Mouse (Mus musculus): Measurements from ENCODE around the gene Samd4. TPM values are rescaled to one million over a fixed set of nuclear protein-coding genes. Genes with fewer than 3 reads are reported as not detected.

The Samd4 gene
- polyA plus RNA-seq, 1 experiment from 2014 or later: 6.3 TPM

- Histone ChIP-seq H3K4me3 (ENCODE audit: low read depth, low read length) (peak overlapping the region; percentile 67), H3K9me3 (ENCODE audit: low read length) (no peaks in the 10 kb centered on the region), H3K36me3 (ENCODE audit: insufficient read depth, low read length) (no peaks in the 10 kb centered on the region), H3K27me3 (replicated peaks; ENCODE audit: insufficient read depth, low read length) (no peaks in the 10 kb centered on the region), H3K4me2 (replicated peaks; ENCODE audit: low read depth, low read length) (peak overlapping the region; percentile 97), H3K27ac (ENCODE audit: low read length) (peak overlapping the region; percentile 79), H3K9ac (replicated peaks; ENCODE audit: low read depth) (peak overlapping the region; percentile 48), H3K4me1 (ENCODE audit: insufficient read depth, low read depth, low read length) (0 out of 2 replicates have a peak, but pooled peaks cover 6% of the 10 kb centered on the region)
- DNase-seq (ENCODE audit: low spot score) (peak; percentile 55), ATAC-seq (no peak)
- TF ChIP-seq EP300 (IDR thresholded peaks at IDR 0.05) (no peak), CTCF (IDR thresholded peaks at IDR 0.05) (no peak)
- 1% methylated on average over 20 of the region's 29 CpGs for WGBS
Observed at GRCm38 (mm10) chr14:46883871-46884441, 1.3 kb downstream of the Samd4 start.

DNA sequence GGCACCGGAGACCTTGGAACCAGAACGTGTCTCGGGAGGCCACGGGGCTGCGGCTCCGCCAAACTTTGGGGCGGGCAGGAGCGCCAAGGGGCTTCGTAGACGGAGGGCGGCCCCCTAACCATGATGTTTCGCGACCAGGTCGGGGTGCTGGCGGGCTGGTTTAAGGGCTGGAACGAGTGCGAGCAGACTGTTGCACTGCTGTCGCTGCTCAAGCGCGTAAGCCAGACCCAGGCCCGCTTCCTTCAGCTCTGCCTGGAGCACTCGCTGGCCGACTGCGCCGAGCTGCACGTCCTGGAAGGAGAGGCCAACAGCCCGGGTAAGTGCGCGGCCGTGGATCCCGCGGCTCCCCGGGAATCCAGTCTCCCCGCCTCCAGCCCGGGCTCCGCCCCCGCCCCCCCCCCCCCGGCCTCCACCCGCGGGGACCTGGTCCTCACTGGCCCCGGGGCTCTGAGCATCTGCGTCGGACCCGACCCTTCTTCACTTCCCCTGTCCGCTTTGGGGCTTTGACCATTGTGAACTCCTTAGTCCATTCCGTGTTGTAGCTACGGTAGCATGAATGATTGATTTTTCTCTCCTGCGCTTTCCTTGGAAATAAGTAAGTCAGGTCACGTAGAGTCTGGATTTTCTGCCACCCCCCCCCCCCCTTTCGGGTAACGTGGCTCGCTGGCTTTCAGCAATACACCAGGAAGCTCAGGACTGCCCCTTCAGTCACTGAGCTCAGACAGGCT lies 2.2 kb downstream of the Samd4 start:
- 0 out of 2 replicates have a peak, but pooled peaks cover 6% of the 10 kb centered on the region for H3K4me1 ChIP-seq (ENCODE audit: insufficient read depth, low read depth, low read length)
- H3K4me3 ChIP-seq (ENCODE audit: low read depth, low read length): peak overlapping the region; percentile 67
- 0 out of 2 replicates have a peak, but pooled peaks have one; percentile 17 for TF ChIP-seq CTCF (IDR thresholded peaks at IDR 0.05)
- TF ChIP-seq EP300 (IDR thresholded peaks at IDR 0.05): no peak
- no peaks in the 10 kb centered on the region for H3K9me3 ChIP-seq (ENCODE audit: low read length)
- H3K36me3 ChIP-seq (ENCODE audit: insufficient read depth, low read length): no peaks in the 10 kb centered on the region
- peak overlapping the region; percentile 48 for H3K9ac ChIP-seq (replicated peaks; ENCODE audit: low read depth)
- H3K4me2 ChIP-seq (replicated peaks; ENCODE audit: low read depth, low read length): peak overlapping the region; percentile 97
- WGBS: under 1% methylated on average over 50 of the region's 52 CpGs
- no peaks in the 10 kb centered on the region for H3K27me3 ChIP-seq (replicated peaks; ENCODE audit: insufficient read depth, low read length)
- peak; percentile 16 for ATAC-seq
- DNase-seq (ENCODE audit: low spot score): peak; percentile 69
- peak overlapping the region; percentile 79 for H3K27ac ChIP-seq (ENCODE audit: low read length)

- DNase-seq (ENCODE audit: low spot score) (peak; percentile 65), ATAC-seq (no peak)
- Histone ChIP-seq H3K4me2 (replicated peaks; ENCODE audit: low read depth, low read length) (peak overlapping the region; percentile 97), H3K4me1 (ENCODE audit: insufficient read depth, low read depth, low read length) (0 out of 2 replicates have a peak, but pooled peaks cover 6% of the 10 kb centered on the region), H3K27me3 (replicated peaks; ENCODE audit: insufficient read depth, low read length) (no peaks in the 10 kb centered on the region), H3K9me3 (ENCODE audit: low read length) (no peaks in the 10 kb centered on the region), H3K36me3 (ENCODE audit: insufficient read depth, low read length) (no peaks in the 10 kb centered on the region), H3K9ac (replicated peaks; ENCODE audit: low read depth) (no peak overlapping the region), H3K4me3 (ENCODE audit: low read depth, low read length) (peak overlapping the region; percentile 67), H3K27ac (ENCODE audit: low read length) (peak overlapping the region; percentile 79)
- TF ChIP-seq EP300 (IDR thresholded peaks at IDR 0.05) (no peak), CTCF (IDR thresholded peaks at IDR 0.05) (0 out of 2 replicates have a peak, but pooled peaks have one; percentile 22)
- 3% methylated on average over 7 of the region's 7 CpGs for WGBS
Observed at GRCm38 (mm10) chr14:46885429-46885755, 2.7 kb downstream of the Samd4 start.

GRCm38 (mm10) chr14:46885891-46886301 lies 3.2 kb downstream of the Samd4 start:
- Histone ChIP-seq H3K4me2 (replicated peaks; ENCODE audit: low read depth, low read length) (peak overlapping the region; percentile 97), H3K27me3 (replicated peaks; ENCODE audit: insufficient read depth, low read length) (no peaks in the 10 kb centered on the region), H3K27ac (ENCODE audit: low read length) (peak overlapping the region; percentile 79), H3K36me3 (ENCODE audit: insufficient read depth, low read length) (no peaks in the 10 kb centered on the region), H3K4me3 (ENCODE audit: low read depth, low read length) (peak overlapping the region; percentile 67), H3K4me1 (ENCODE audit: insufficient read depth, low read depth, low read length) (0 out of 2 replicates have a peak, but pooled peaks cover 6% of the 10 kb centered on the region), H3K9me3 (ENCODE audit: low read length) (no peaks in the 10 kb centered on the region), H3K9ac (replicated peaks; ENCODE audit: low read depth) (no peak overlapping the region)
- DNase-seq (ENCODE audit: low spot score): peak; percentile 80
- WGBS: 26% methylated on average over 5 of the region's 5 CpGs
- TF ChIP-seq CTCF (IDR thresholded peaks at IDR 0.05): no peak
- no peak for TF ChIP-seq EP300 (IDR thresholded peaks at IDR 0.05)
- peak; percentile 36 for ATAC-seq

DNA sequence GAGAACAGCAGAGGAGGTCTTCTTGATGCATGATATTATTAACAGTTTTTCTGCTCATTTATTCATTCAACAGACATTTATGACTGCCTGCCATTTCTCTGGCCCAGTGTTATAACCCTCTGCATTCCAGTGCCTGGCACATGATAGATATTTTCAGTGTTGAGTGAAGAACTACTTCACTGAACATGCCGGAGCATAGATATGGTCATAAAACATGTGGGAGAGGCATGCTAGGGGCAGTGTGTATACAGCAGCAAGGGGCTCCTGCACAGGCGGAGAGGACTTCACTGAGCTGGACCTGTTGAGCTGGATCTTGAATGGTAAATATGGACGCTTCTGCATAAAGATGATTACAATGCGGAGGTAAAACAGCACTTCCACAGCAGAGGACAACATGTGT lies 6.4 kb downstream of the Samd4 start:
- Histone ChIP-seq H3K27ac (ENCODE audit: low read length) (no peak overlapping the region), H3K4me3 (ENCODE audit: low read depth, low read length) (no peak overlapping the region), H3K9me3 (ENCODE audit: low read length) (no peaks in the 10 kb centered on the region), H3K9ac (replicated peaks; ENCODE audit: low read depth) (no peak overlapping the region), H3K4me2 (replicated peaks; ENCODE audit: low read depth, low read length) (no peak overlapping the region), H3K36me3 (ENCODE audit: insufficient read depth, low read length) (no peaks in the 10 kb centered on the region), H3K4me1 (ENCODE audit: insufficient read depth, low read depth, low read length) (0 out of 2 replicates have a peak, but pooled peaks cover 6% of the 10 kb centered on the region), H3K27me3 (replicated peaks; ENCODE audit: insufficient read depth, low read length) (no peaks in the 10 kb centered on the region)
- ATAC-seq (no peak), DNase-seq (ENCODE audit: low spot score) (no peak)
- TF ChIP-seq CTCF (IDR thresholded peaks at IDR 0.05): no peak
- no peak for TF ChIP-seq EP300 (IDR thresholded peaks at IDR 0.05)
- 80% methylated on average over 4 of the region's 4 CpGs for WGBS

DNA sequence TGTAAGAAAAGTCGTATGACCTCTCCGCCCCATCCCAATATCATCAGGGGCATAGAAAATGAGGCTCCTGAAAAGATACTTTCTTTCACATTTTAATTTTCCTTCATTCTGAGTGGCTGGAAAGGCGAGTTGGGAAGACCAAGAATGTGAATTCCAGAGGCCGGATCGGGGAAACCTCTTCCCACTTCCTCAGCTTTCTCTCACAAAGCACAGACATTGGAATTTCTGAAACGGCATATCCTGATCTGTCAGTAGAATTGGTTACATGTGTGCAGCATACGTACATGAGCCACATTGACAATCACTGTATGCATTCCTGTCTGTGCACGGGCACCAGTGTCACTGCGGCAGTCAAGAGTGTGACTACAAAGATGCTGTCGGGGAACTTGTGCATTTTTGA lies 11.3 kb downstream of the Samd4 start:
- ATAC-seq (no peak), DNase-seq (ENCODE audit: low spot score) (no peak)
- TF ChIP-seq EP300 (IDR thresholded peaks at IDR 0.05) (no peak), CTCF (IDR thresholded peaks at IDR 0.05) (no peak)
- Histone ChIP-seq H3K9ac (replicated peaks; ENCODE audit: low read depth) (no peak overlapping the region), H3K4me3 (ENCODE audit: low read depth, low read length) (no peak overlapping the region), H3K9me3 (ENCODE audit: low read length) (no peaks in the 10 kb centered on the region), H3K36me3 (ENCODE audit: insufficient read depth, low read length) (no peaks in the 10 kb centered on the region), H3K4me1 (ENCODE audit: insufficient read depth, low read depth, low read length) (no peaks in the 10 kb centered on the region), H3K4me2 (replicated peaks; ENCODE audit: low read depth, low read length) (no peak overlapping the region), H3K27ac (ENCODE audit: low read length) (no peak overlapping the region), H3K27me3 (replicated peaks; ENCODE audit: insufficient read depth, low read length) (no peaks in the 10 kb centered on the region)
- WGBS: 83% methylated on average over 10 of the region's 10 CpGs
